Mouse (Mus musculus): ENCODE results near the gene Cacnb4.

DNA sequence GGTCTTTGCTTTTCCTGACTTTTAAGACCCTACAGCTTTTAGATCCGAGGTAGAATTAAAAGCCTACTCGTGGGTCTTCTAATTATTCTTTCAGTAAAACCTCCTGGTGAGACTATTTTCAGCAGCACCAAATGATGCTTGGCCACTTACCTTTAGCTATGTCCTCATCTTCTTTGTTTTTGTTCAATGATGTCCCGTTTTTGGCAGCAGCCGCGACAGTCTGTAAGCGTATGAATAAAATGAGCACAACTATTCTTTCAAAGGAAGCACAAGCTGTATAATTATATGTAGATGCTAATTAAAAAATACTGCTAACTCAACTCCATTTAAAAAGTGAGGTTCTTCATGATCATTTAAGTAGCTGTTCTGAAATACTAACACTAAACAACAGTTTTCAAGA lies 38.9 kb upstream of the Cacnb4 start:
- TF ChIP-seq CTCF (IDR thresholded peaks at IDR 0.05), result no peak
- TF ChIP-seq EP300 (IDR thresholded peaks at IDR 0.05), result no peak

Measured in lung, postnatal 0 days (tissue).